Comparison of ENCODE assay signal across 16 mouse cellular contexts in the genomic region with DNA sequence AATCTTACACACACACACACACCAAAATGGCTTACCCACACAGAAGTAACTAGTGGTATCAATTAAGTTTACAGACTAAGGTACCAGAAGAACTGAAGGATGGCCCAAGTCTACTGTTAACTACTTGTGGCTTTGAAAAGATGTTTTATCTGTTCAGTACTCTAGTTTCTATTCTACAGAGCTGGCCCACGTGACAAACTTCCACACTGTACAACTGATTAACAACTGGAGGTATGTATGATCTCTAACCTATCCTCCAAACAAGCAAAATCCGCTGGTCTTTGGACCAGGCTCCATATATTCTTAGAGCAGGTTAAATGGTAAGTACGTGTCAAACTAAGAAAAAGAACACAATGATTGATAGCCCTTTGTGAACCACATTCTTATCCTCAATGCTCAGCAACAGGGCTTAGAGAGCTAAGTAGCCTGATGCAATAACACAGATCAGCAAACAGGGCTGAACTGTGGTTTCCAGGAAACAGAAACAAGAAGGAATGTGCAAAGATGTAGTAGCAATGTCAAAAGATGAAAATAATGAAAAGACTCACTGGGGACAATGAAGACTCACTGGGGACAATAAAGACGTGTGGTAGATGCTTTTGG. TPM values are rescaled to one million over a fixed set of nuclear protein-coding genes. Genes with fewer than 3 reads are reported as not detected.
A peak's percentile ranks its signal among the peaks of the same experiment; 100 is the strongest.
DNase-seq lines count a peak whose midpoint lies in the region; ATAC-seq lines count a peak whose summit lies in the region.
"Had no signal": no experiment of that assay in that cellular context is flagged by ENCODE, and none has a peak within 500 bp of the region (broad histone marks: within the 10 kb centered on the region; RNA-seq: fewer than 3 reads in every experiment).

No protein-coding gene starts in this region.

- WGBS in forebrain, embryonic 10.5 days = 35% methylated on average over 4 of the region's 4 CpGs
- WGBS in forebrain, embryonic 16.5 days = 19% methylated on average over 4 of the region's 4 CpGs

- H3K27ac ChIP-seq in forebrain, embryonic 10.5 days = 0 out of 2 replicates have a peak overlapping the region, but pooled peaks have one; percentile 11
- no peak overlapping the region for H3K27ac ChIP-seq in forebrain, embryonic 16.5 days (ENCODE audit: low read length)
- H3K27ac ChIP-seq: limb, embryonic 15.5 days had no signal

- ATAC-seq in forebrain, embryonic 16.5 days = no peak

- no peaks in the 10 kb centered on the region for H3K27me3 ChIP-seq in forebrain, embryonic 10.5 days (ENCODE audit: poor library complexity, severe bottlenecking)
- no peaks in the 10 kb centered on the region for H3K27me3 ChIP-seq in forebrain, embryonic 16.5 days (replicated peaks; ENCODE audit: control insufficient read depth, insufficient read depth, low read length)
- H3K27me3 ChIP-seq: limb, embryonic 15.5 days had no signal

- H3K4me3 ChIP-seq in forebrain, embryonic 10.5 days = no peak overlapping the region
- no peak overlapping the region for H3K4me3 ChIP-seq in forebrain, embryonic 16.5 days (replicated peaks; ENCODE audit: low read length)
- H3K4me3 ChIP-seq: limb, embryonic 15.5 days had no signal

- H3K9ac ChIP-seq in forebrain, embryonic 16.5 days (replicated peaks; ENCODE audit: low read depth, low read length) = no peak overlapping the region
- H3K9ac ChIP-seq: limb, embryonic 15.5 days had no signal

- DNase-seq in forebrain, embryonic 10.5 days (ENCODE audit: extremely low spot score, low spot score) = no peak
- DNase-seq in lung, postnatal 36 days = peak; percentile 8
- DNase-seq in lung, postnatal 25 days (ENCODE audit: low spot score) = no peak
- peak; percentile 21 for DNase-seq in R1 (ENCODE audit: low read depth, low spot score)
- DNase-seq in mesoderm, embryonic 11.5 days (ENCODE audit: low read depth, low spot score) = peak; percentile 67
- DNase-seq in kidney, postnatal 10 days = no peak
- DNase-seq in adrenal gland, postnatal 14 days = no peak
- DNase-seq: cerebellum, adult 11 months; cerebellum, postnatal 14 days; gastrocnemius, postnatal 25 days; lung, postnatal 4 days; retina, postnatal 1 day; right cerebral cortex, postnatal 4 days had no signal

- H3K36me3 ChIP-seq in forebrain, embryonic 10.5 days (replicated peaks) = no peaks in the 10 kb centered on the region
- H3K36me3 ChIP-seq in forebrain, embryonic 16.5 days (ENCODE audit: control insufficient read depth, insufficient read depth) = no peaks in the 10 kb centered on the region
- H3K36me3 ChIP-seq: limb, embryonic 15.5 days had no signal

- H3K4me1 ChIP-seq in forebrain, embryonic 10.5 days = peaks cover 8% of the 10 kb centered on the region; the same call in 1 of the 2 replicates
- no peaks in the 10 kb centered on the region for H3K4me1 ChIP-seq in forebrain, embryonic 16.5 days (replicated peaks; ENCODE audit: control insufficient read depth, insufficient read depth, low read length)
- H3K4me1 ChIP-seq: limb, embryonic 15.5 days had no signal

- H3K4me2 ChIP-seq in forebrain, embryonic 16.5 days (ENCODE audit: low read length) = no peak overlapping the region
- H3K4me2 ChIP-seq: limb, embryonic 15.5 days had no signal

- no peaks in the 10 kb centered on the region for H3K9me3 ChIP-seq in forebrain, embryonic 10.5 days
- H3K9me3 ChIP-seq in forebrain, embryonic 16.5 days (ENCODE audit: control insufficient read depth, low read length) = no peaks in the 10 kb centered on the region
- H3K9me3 ChIP-seq: limb, embryonic 15.5 days had no signal

RNA-seq across cellular contexts. Expression of a gene that starts 38.7 kb away (rescaled TPM):
- 2.4 and 2.5 TPM in 2 replicates for polyA plus RNA-seq in forebrain, embryonic 10.5 days (2016; fragmentation: Nextera tagmentation; extraction: Ambion mirVana)
- 4.5 and 4.6 TPM in 2 replicates for polyA plus RNA-seq in forebrain, embryonic 16.5 days (2015; fragmentation: Nextera tagmentation; extraction: Ambion mirVana)
- 0.34 and 0.52 TPM in 2 replicates for total RNA-seq in adrenal gland, postnatal 14 days (2021)
- total RNA-seq: gastrocnemius, postnatal 25 days; heart, adult 8-10 months had no signal

Comparison
In these comparisons a context has a peak if more than half of its experiments do, and no peak if none do; other contexts are left out.
1. DNase-seq: peak in lung, postnatal 36 days (single experiment), R1 (single experiment) and mesoderm, embryonic 11.5 days (single experiment); none in forebrain, embryonic 10.5 days (single experiment), lung, postnatal 25 days (single experiment), kidney, postnatal 10 days (single experiment) and adrenal gland, postnatal 14 days (single experiment).